Mouse (Mus musculus) adrenal gland, postnatal 25 days (tissue): ENCODE results near the gene Prr30. TPM values are rescaled to one million over a fixed set of nuclear protein-coding genes. Genes with fewer than 3 reads are reported as not detected.
"Not testable (repeated sequence)": the region's sequence is repeated elsewhere in the genome, so short reads cannot be mapped to it uniquely, and the experiment has no call there.

Experiments
- DNase-seq: peaks from one replicate; pipeline ENCODE4 v3.0.0; 2021; ENCODE audit warnings: mixed read lengths
- long read RNA-seq: library from polyadenylated mRNA; stranded (forward); transcript quantifications from one replicate; pipeline ENCODE4 v2.0.0, GENCODE M21; 2021
- total RNA-seq: library from RNA; stranded (reverse); gene quantifications from 2 replicates; pipeline ENCODE4 v1.2.3, GENCODE M21; 2021

Prr30 gene
- not detected in 2 replicates for total RNA-seq
- long read RNA-seq: 0 reads

- DNase-seq: no peak
These were observed at the start of gene Prr30 for GRCm38 (mm10) chr14:101200230-101200629. Prr30 (minus strand) TSS chr14:101200330.

- DNase-seq: no peak
These were observed 46.7 kb upstream of the Prr30 start for GRCm38 (mm10) chr14:101246793-101247192.

DNA sequence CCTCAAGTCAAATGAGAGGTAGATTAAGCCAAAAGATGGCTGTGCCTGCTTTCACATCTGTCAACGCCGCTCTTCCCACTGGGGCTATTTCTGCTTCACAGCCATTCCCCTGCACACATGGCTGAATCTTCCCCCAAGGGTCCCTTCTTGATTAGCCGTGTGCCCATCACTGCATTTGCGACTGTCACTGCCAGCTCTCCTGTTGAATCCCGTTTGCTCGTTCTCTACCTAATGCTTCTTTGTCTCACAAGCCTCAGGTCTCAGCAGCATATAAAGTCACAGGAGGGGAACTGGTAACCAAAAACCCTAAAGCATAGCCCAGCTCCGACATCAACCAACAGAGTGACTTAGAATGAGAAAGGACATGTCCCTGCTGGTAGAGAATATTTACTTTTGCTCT, 45.6 kb upstream of the Prr30 start:
- no peak for DNase-seq

DNA sequence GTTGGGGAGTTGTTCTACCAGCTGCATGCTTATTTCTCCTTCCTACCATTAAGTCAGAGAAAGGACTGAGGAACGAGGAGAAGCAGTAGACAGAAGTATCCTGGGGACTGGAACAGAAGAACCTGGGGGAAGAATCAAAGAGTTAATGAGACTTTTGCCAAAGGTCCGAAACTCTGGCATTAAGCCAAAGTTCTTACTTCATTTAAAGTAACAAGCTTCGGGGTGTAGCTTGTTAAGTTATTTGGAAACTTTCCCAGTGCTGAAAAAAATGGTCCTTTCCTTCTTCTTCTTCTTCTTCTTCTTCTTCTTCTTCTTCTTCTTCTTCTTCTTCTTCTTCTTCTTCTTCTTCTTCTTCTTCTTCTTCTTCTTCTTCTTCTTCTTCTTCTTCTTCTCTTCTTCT, 44.3 kb upstream of the Prr30 start:
- DNase-seq: not testable (repeated sequence)

DNA sequence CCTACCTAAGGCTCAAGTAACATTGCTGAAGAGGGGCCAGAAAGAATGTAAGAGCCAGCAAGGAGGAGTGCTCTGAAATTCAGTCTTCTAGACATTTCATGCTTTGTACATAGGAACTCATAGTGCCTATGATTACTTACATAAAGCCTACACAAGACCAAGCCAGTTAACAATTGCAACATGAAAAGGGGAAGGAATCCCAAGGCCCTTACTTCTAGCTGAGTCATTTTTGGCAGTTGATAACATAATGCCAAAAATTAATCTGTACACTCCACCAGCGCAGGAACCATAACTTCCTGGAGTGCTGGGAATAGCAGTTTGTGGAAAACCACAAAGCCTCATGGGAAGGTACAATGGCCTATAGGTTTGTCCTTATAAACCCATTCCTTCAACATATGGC, 37.8 kb upstream of the Prr30 start:
- no peak for DNase-seq

GRCm38 (mm10) chr14:101229068-101229467, 28.9 kb upstream of the Prr30 start:
- no peak for DNase-seq

GRCm38 (mm10) chr14:101222319-101222718, 22.2 kb upstream of the Prr30 start:
- DNase-seq: no peak

GRCm38 (mm10) chr14:101172258-101172657, 27.9 kb downstream of the Prr30 start:
- no peak for DNase-seq
